Mouse (Mus musculus) liver, adult 2 months (tissue): ENCODE data around the gene Zfp777. TPM values are rescaled to one million over a fixed set of nuclear protein-coding genes. Genes with fewer than 3 reads are reported as not detected.

Source experiments
- DNase-seq: peaks from one replicate; pipeline ENCODE4 v3.0.0-alpha.2; 2011; ENCODE audit warnings: low read depth, low spot score; ENCODE audit errors: extremely low read depth
- H3K27ac ChIP-seq: fragments of 200-500 bp; replicated peaks from 2 replicates; pipeline ENCODE4 v1.5.1; 2012; ENCODE audit warnings: low read depth, mild to moderate bottlenecking, control low read depth, inconsistent platforms, low read length; ENCODE audit not compliant: insufficient read depth
- H3K27me3 ChIP-seq: fragments of 200-500 bp; 2 replicates; pipeline ENCODE4 v1.6.1; 2012; ENCODE audit warnings: mild to moderate bottlenecking, moderate library complexity, low read length, inconsistent platforms; ENCODE audit not compliant: control insufficient read depth, insufficient read depth
- H3K36me3 ChIP-seq: fragments of 200-500 bp; 2 replicates; pipeline ENCODE4 v1.6.1; 2012; ENCODE audit warnings: low read length, inconsistent platforms; ENCODE audit not compliant: control insufficient read depth, insufficient read depth
- H3K4me1 ChIP-seq: fragments of 200-500 bp; 2 replicates; pipeline ENCODE4 v1.6.1; 2011; ENCODE audit warnings: low read length; ENCODE audit not compliant: control insufficient read depth, insufficient read depth
- H3K4me3 ChIP-seq: fragments of 200-500 bp; 2 replicates; pipeline ENCODE4 v1.5.1; 2011; ENCODE audit warnings: low read depth, mild to moderate bottlenecking, control low read depth, low read length, moderate library complexity; ENCODE audit not compliant: insufficient read depth
- H3K79me2 ChIP-seq: fragments of 200-500 bp; 2 replicates; pipeline ENCODE4 v1.6.1; 2012; ENCODE audit warnings: inconsistent platforms, mild to moderate bottlenecking, low read length, moderate library complexity; ENCODE audit not compliant: control insufficient read depth, insufficient read depth
- H3K9ac ChIP-seq: fragments of 200-500 bp; 2 replicates; pipeline ENCODE4 v1.6.1; 2012; ENCODE audit warnings: low read depth, mild to moderate bottlenecking, control low read depth, inconsistent platforms, low read length
- CTCF ChIP-seq: fragments of 200-500 bp; IDR thresholded peaks from 2 replicates; pipeline ENCODE4 v1.5.1; 2011; ENCODE audit warnings: low read depth, low read length, control low read depth
- POLR2A ChIP-seq: fragments of 200-500 bp; IDR thresholded peaks from 2 replicates; pipeline ENCODE4 v1.6.1; 2011; ENCODE audit warnings: low read length, control low read depth; ENCODE audit not compliant: insufficient read depth; ENCODE audit errors: extremely low read depth
- WGBS: fragments of 180-500 bp; shearing (Covaris S2); methylation state at CpG from one replicate; pipeline ENCODE4 v1.1.7; 2018; 5-methylcytosine and 5-hydroxymethylcytosine counted together
- polyA plus RNA-seq: library from polyadenylated mRNA; depleted of rRNA; stranded (reverse); fragments of >200 nt; gene quantifications from 2 replicates; pipeline ENCODE4 v1.2.3, GENCODE M21; 2012; rRNA removed
- total RNA-seq: library from RNA; depleted of rRNA; stranded (reverse); fragments of >200 nt; gene quantifications from 2 replicates; pipeline ENCODE4 v1.2.3, GENCODE M21; 2014; rRNA removed

Zfp777 gene
- total RNA-seq (2.8 and 3.3 TPM in 2 replicates), polyA plus RNA-seq (5.7 and 6.4 TPM in 2 replicates)

- Histone ChIP-seq H3K27ac (peak within 1 kb of the TSS; percentile 74), H3K36me3 (peaks cover under 1% of the 10 kb centered on the region; the same call in 1 of the 2 replicates), H3K4me3 (peak within 1 kb of the TSS; percentile 74), H3K79me2 (peaks cover 6% of the 10 kb centered on the region), H3K4me1 (peaks cover 4% of the 10 kb centered on the region; the same call in 1 of the 2 replicates), H3K9ac (peak within 1 kb of the TSS; percentile 90), H3K27me3 (no peaks in the 10 kb centered on the region)
- TF ChIP-seq CTCF (peak; percentile 61), POLR2A (peak; percentile 47; the same call in 1 of the 2 replicates)
- under 1% methylated on average over 82 of the region's 82 CpGs for WGBS
- peak; percentile 61 for DNase-seq
These were observed at the start of gene Zfp777 for GRCm38 (mm10) chr6:48048426-48049272. Gene Zfp777, minus strand, starts transcription at chr6:48048911.

GRCm38 (mm10) chr6:48086957-48087715 is 38.4 kb upstream of the Zfp777 start:
- 41% methylated on average over 14 of the region's 14 CpGs for WGBS
- H3K36me3 ChIP-seq: peaks cover 14% of the 10 kb centered on the region
- peaks cover 17% of the 10 kb centered on the region for H3K4me1 ChIP-seq
- no peaks in the 10 kb centered on the region for H3K27me3 ChIP-seq
- no peak for DNase-seq
- no peak overlapping the region for H3K4me3 ChIP-seq
- no peak overlapping the region for H3K9ac ChIP-seq
- H3K27ac ChIP-seq: no peak overlapping the region
- H3K79me2 ChIP-seq: peaks cover 4% of the 10 kb centered on the region; the same call in 1 of the 2 replicates
- TF ChIP-seq CTCF: no peak
- TF ChIP-seq POLR2A: no peak

GRCm38 (mm10) chr6:48086471-48086878 is 37.8 kb upstream of the Zfp777 start, which contains the start of gene Zfp746:
Gene Zfp746, minus strand, starts transcription at chr6:48086593.
- Histone ChIP-seq H3K9ac (peak within 1 kb of the TSS; percentile 97), H3K4me1 (peaks cover 17% of the 10 kb centered on the region), H3K36me3 (peaks cover 20% of the 10 kb centered on the region), H3K27ac (peak within 1 kb of the TSS; percentile 79), H3K27me3 (no peaks in the 10 kb centered on the region), H3K79me2 (peaks cover 6% of the 10 kb centered on the region; the same call in 1 of the 2 replicates), H3K4me3 (peak within 1 kb of the TSS; percentile 62)
- DNase-seq: peak; percentile 57
- TF ChIP-seq CTCF (peak; percentile 82), POLR2A (peak; percentile 70)
- under 1% methylated on average over 53 of the region's 53 CpGs for WGBS

- DNase-seq: peak; percentile 63
- peaks cover 7% of the 10 kb centered on the region; the same call in 1 of the 2 replicates for H3K79me2 ChIP-seq
- H3K27ac ChIP-seq: peak overlapping the region; percentile 79
- H3K4me1 ChIP-seq: peaks cover 17% of the 10 kb centered on the region
- peak overlapping the region; percentile 97 for H3K9ac ChIP-seq
- peak overlapping the region; percentile 62 for H3K4me3 ChIP-seq
- TF ChIP-seq CTCF: 0 out of 2 replicates have a peak, but pooled peaks have one; percentile 13
- TF ChIP-seq POLR2A: no peak
- 1% methylated on average over 67 of the region's 72 CpGs for WGBS
- no peaks in the 10 kb centered on the region for H3K27me3 ChIP-seq
- H3K36me3 ChIP-seq: peaks cover 28% of the 10 kb centered on the region
These were observed 37.1 kb upstream of the Zfp777 start for GRCm38 (mm10) chr6:48085521-48086404.

GRCm38 (mm10) chr6:48083733-48084191 is 35.1 kb upstream of the Zfp777 start:
- TF ChIP-seq POLR2A (no peak), CTCF (no peak)
- 35% methylated on average over 6 of the region's 6 CpGs for WGBS
- peak; percentile 74 for DNase-seq
- Histone ChIP-seq H3K4me1 (peaks cover 17% of the 10 kb centered on the region), H3K27me3 (no peaks in the 10 kb centered on the region), H3K36me3 (peaks cover 45% of the 10 kb centered on the region), H3K27ac (peak overlapping the region; percentile 39), H3K9ac (no peak overlapping the region), H3K4me3 (no peak overlapping the region), H3K79me2 (peaks cover 9% of the 10 kb centered on the region; the same call in 1 of the 2 replicates)
